Mouse (Mus musculus): Measurements from ENCODE around the gene Arid1b. TPM values are rescaled to one million over a fixed set of nuclear protein-coding genes. Genes with fewer than 3 reads are reported as not detected.

The Arid1b gene
- polyA plus RNA-seq, 1 experiment: 13.3 TPM

- Histone ChIP-seq H3K9me3 (no peaks in the 10 kb centered on the region), H3K27me3 (replicated peaks) (no peaks in the 10 kb centered on the region), H3K36me3 (replicated peaks; ENCODE audit: low read length) (no peaks in the 10 kb centered on the region), H3K4me3 (replicated peaks) (no peak overlapping the region), H3K4me1 (peaks cover 68% of the 10 kb centered on the region)
- no peak for TF ChIP-seq FLI1 (IDR thresholded peaks at IDR 0.05; ENCODE audit: low read length)
Observed at GRCm38 (mm10) chr17:5168640-5169039, 174.5 kb downstream of the Arid1b start.

GRCm38 (mm10) chr17:5170321-5170720, 176.2 kb downstream of the Arid1b start:
- peaks cover 70% of the 10 kb centered on the region for H3K4me1 ChIP-seq
- TF ChIP-seq GATA1 (IDR thresholded peaks at IDR 0.05; ENCODE audit: borderline replicate concordance, low read length) (no peak), FLI1 (IDR thresholded peaks at IDR 0.05; ENCODE audit: low read length) (no peak)
- H3K9me3 ChIP-seq: no peaks in the 10 kb centered on the region
- no peaks in the 10 kb centered on the region for H3K27me3 ChIP-seq (replicated peaks)
- no peak overlapping the region for H3K4me3 ChIP-seq (replicated peaks)
- H3K36me3 ChIP-seq (replicated peaks; ENCODE audit: low read length): no peaks in the 10 kb centered on the region

GRCm38 (mm10) chr17:5171467-5171866, 177.3 kb downstream of the Arid1b start:
- H3K36me3 ChIP-seq (replicated peaks; ENCODE audit: low read length): peaks cover 2% of the 10 kb centered on the region
- no peak overlapping the region for H3K4me3 ChIP-seq (replicated peaks)
- no peak for TF ChIP-seq FLI1 (IDR thresholded peaks at IDR 0.05; ENCODE audit: low read length)
- TF ChIP-seq GATA1 (IDR thresholded peaks at IDR 0.05; ENCODE audit: borderline replicate concordance, low read length): no peak
- no peaks in the 10 kb centered on the region for H3K27me3 ChIP-seq (replicated peaks)
- no peaks in the 10 kb centered on the region for H3K9me3 ChIP-seq
- peaks cover 70% of the 10 kb centered on the region for H3K4me1 ChIP-seq

GRCm38 (mm10) chr17:5174426-5175020, 180.4 kb downstream of the Arid1b start:
- Histone ChIP-seq H3K36me3 (replicated peaks; ENCODE audit: low read length) (peaks cover 2% of the 10 kb centered on the region), H3K4me3 (replicated peaks) (peak overlapping the region; percentile 30), H3K9me3 (no peaks in the 10 kb centered on the region), H3K4me1 (peaks cover 79% of the 10 kb centered on the region), H3K27me3 (replicated peaks) (no peaks in the 10 kb centered on the region)
- TF ChIP-seq GATA1 (IDR thresholded peaks at IDR 0.05; ENCODE audit: borderline replicate concordance, low read length) (no peak), FLI1 (IDR thresholded peaks at IDR 0.05; ENCODE audit: low read length) (no peak)

GRCm38 (mm10) chr17:5175535-5175934, 181.4 kb downstream of the Arid1b start:
- TF ChIP-seq GATA1 (IDR thresholded peaks at IDR 0.05; ENCODE audit: borderline replicate concordance, low read length) (no peak), FLI1 (IDR thresholded peaks at IDR 0.05; ENCODE audit: low read length) (no peak)
- H3K4me1 ChIP-seq: peaks cover 80% of the 10 kb centered on the region

GRCm38 (mm10) chr17:5176315-5176714, 182.2 kb downstream of the Arid1b start:
- TF ChIP-seq GATA1 (IDR thresholded peaks at IDR 0.05; ENCODE audit: borderline replicate concordance, low read length) (no peak), FLI1 (IDR thresholded peaks at IDR 0.05; ENCODE audit: low read length) (no peak)
- Histone ChIP-seq H3K4me1 (peaks cover 87% of the 10 kb centered on the region), H3K36me3 (replicated peaks; ENCODE audit: low read length) (peaks cover 4% of the 10 kb centered on the region), H3K27me3 (replicated peaks) (no peaks in the 10 kb centered on the region), H3K9me3 (no peaks in the 10 kb centered on the region), H3K4me3 (replicated peaks) (no peak overlapping the region)

More at GRCm38 (mm10) chr17:5175535-5175934, 181.4 kb downstream of the Arid1b start:
- no peaks in the 10 kb centered on the region for H3K27me3 ChIP-seq (replicated peaks)
- H3K9me3 ChIP-seq: no peaks in the 10 kb centered on the region
- peaks cover 2% of the 10 kb centered on the region for H3K36me3 ChIP-seq (replicated peaks; ENCODE audit: low read length)
- H3K4me3 ChIP-seq (replicated peaks): no peak overlapping the region

- H3K9me3 ChIP-seq: no peaks in the 10 kb centered on the region
- peaks cover 6% of the 10 kb centered on the region for H3K36me3 ChIP-seq (replicated peaks; ENCODE audit: low read length)
- no peaks in the 10 kb centered on the region for H3K27me3 ChIP-seq (replicated peaks)
- peaks cover 89% of the 10 kb centered on the region for H3K4me1 ChIP-seq
- peak overlapping the region; percentile 38 for H3K4me3 ChIP-seq (replicated peaks)
- TF ChIP-seq FLI1 (IDR thresholded peaks at IDR 0.05; ENCODE audit: low read length) (no peak), GATA1 (IDR thresholded peaks at IDR 0.05; ENCODE audit: borderline replicate concordance, low read length) (no peak)
Observed at GRCm38 (mm10) chr17:5178534-5178933, 184.4 kb downstream of the Arid1b start.

GRCm38 (mm10) chr17:5179004-5179403, 184.9 kb downstream of the Arid1b start:
- H3K27me3 ChIP-seq (replicated peaks): no peaks in the 10 kb centered on the region
- H3K4me3 ChIP-seq (replicated peaks): peak overlapping the region; percentile 19
- TF ChIP-seq FLI1 (IDR thresholded peaks at IDR 0.05; ENCODE audit: low read length) (no peak), GATA1 (IDR thresholded peaks at IDR 0.05; ENCODE audit: borderline replicate concordance, low read length) (no peak)
- peaks cover 6% of the 10 kb centered on the region for H3K36me3 ChIP-seq (replicated peaks; ENCODE audit: low read length)
- peaks cover 86% of the 10 kb centered on the region for H3K4me1 ChIP-seq
- no peaks in the 10 kb centered on the region for H3K9me3 ChIP-seq

- H3K36me3 ChIP-seq (replicated peaks; ENCODE audit: low read length): peaks cover 6% of the 10 kb centered on the region
- H3K27me3 ChIP-seq (replicated peaks): no peaks in the 10 kb centered on the region
- H3K4me1 ChIP-seq: peaks cover 86% of the 10 kb centered on the region
- H3K9me3 ChIP-seq: no peaks in the 10 kb centered on the region
- TF ChIP-seq GATA1 (IDR thresholded peaks at IDR 0.05; ENCODE audit: borderline replicate concordance, low read length) (no peak), FLI1 (IDR thresholded peaks at IDR 0.05; ENCODE audit: low read length) (no peak)
- no peak overlapping the region for H3K4me3 ChIP-seq (replicated peaks)
Observed at GRCm38 (mm10) chr17:5179412-5179811, 185.3 kb downstream of the Arid1b start.

GRCm38 (mm10) chr17:5179925-5180525, 185.9 kb downstream of the Arid1b start:
- Histone ChIP-seq H3K9me3 (no peaks in the 10 kb centered on the region), H3K36me3 (replicated peaks; ENCODE audit: low read length) (peaks cover 6% of the 10 kb centered on the region), H3K4me3 (replicated peaks) (no peak overlapping the region), H3K4me1 (peaks cover 86% of the 10 kb centered on the region), H3K27me3 (replicated peaks) (no peaks in the 10 kb centered on the region)
- TF ChIP-seq GATA1 (IDR thresholded peaks at IDR 0.05; ENCODE audit: borderline replicate concordance, low read length) (no peak), FLI1 (IDR thresholded peaks at IDR 0.05; ENCODE audit: low read length) (no peak)

Measured in megakaryocyte, embryonic 14.5 days (primary cell).